Mouse (Mus musculus) frontal cortex, postnatal 36 days (tissue): ENCODE results near the gene D11Wsu47e.
"Not testable (repeated sequence)": the region's sequence is repeated elsewhere in the genome, so short reads cannot be mapped to it uniquely, and the experiment has no call there.

Experiments
- DNase-seq, 2 experiments: peaks; one replicate each; pipeline ENCODE4 v3.0.0; 2022; ENCODE audit warnings: low spot score in 2 of 2

D11Wsu47e gene

GRCm38 (mm10) chr11:113683957-113684706 is at the start of gene D11Wsu47e, which contains the start of gene Fam104a:
D11Wsu47e (plus strand) TSS chr11:113684412.
Fam104a (minus strand) TSS chr11:113684155.
- DNase-seq: peak; percentile 95 to 96

GRCm38 (mm10) chr11:113634699-113635121 is 49.5 kb upstream of the D11Wsu47e start:
- no peak for DNase-seq

- DNase-seq: no peak
These were observed 45.5 kb upstream of the D11Wsu47e start for GRCm38 (mm10) chr11:113638680-113639079.

- DNase-seq: no peak
These were observed 39.0 kb upstream of the D11Wsu47e start for GRCm38 (mm10) chr11:113645181-113645580.

- peak; percentile 81 to 82 for DNase-seq
These were observed 36.1 kb upstream of the D11Wsu47e start for GRCm38 (mm10) chr11:113648152-113648551.

- DNase-seq: peak in 1 of 2 experiments; percentile 43
These were observed 35.4 kb upstream of the D11Wsu47e start, which contains the start of gene Cog1 for GRCm38 (mm10) chr11:113648690-113649352. Cog1 (plus strand) TSS chr11:113649169.

- DNase-seq: peak; percentile 48 to 62
These were observed 34.6 kb upstream of the D11Wsu47e start, which contains the start of gene Slc39a11 for GRCm38 (mm10) chr11:113649353-113650210. Slc39a11 (minus strand) TSS chr11:113650079.

GRCm38 (mm10) chr11:113651206-113651906 is 32.9 kb upstream of the D11Wsu47e start:
- no peak for DNase-seq

- no peak for DNase-seq
These were observed 32.3 kb upstream of the D11Wsu47e start for GRCm38 (mm10) chr11:113651907-113652273.

- no peak for DNase-seq
These were observed 31.7 kb upstream of the D11Wsu47e start for GRCm38 (mm10) chr11:113652516-113652915.

GRCm38 (mm10) chr11:113654105-113654504 is 30.1 kb upstream of the D11Wsu47e start:
- DNase-seq: peak in 1 of 2 experiments; percentile 29

- DNase-seq: peak; percentile 50 to 74
These were observed 29.5 kb upstream of the D11Wsu47e start for GRCm38 (mm10) chr11:113654561-113655270.

- DNase-seq: no peak
These were observed 27.7 kb upstream of the D11Wsu47e start for GRCm38 (mm10) chr11:113656511-113656932.

GRCm38 (mm10) chr11:113657221-113657620 is 27.0 kb upstream of the D11Wsu47e start:
- no peak for DNase-seq

- DNase-seq: no peak
These were observed 25.9 kb upstream of the D11Wsu47e start for GRCm38 (mm10) chr11:113658319-113658718.

GRCm38 (mm10) chr11:113658763-113659162 is 25.4 kb upstream of the D11Wsu47e start:
- DNase-seq: no peak

- not testable (repeated sequence) for DNase-seq
These were observed 24.0 kb upstream of the D11Wsu47e start for GRCm38 (mm10) chr11:113660213-113660612.

- DNase-seq: no peak
These were observed 23.3 kb upstream of the D11Wsu47e start for GRCm38 (mm10) chr11:113660940-113661339.

GRCm38 (mm10) chr11:113661835-113662351 is 22.3 kb upstream of the D11Wsu47e start:
- DNase-seq: no peak

- DNase-seq: no peak
These were observed 19.9 kb upstream of the D11Wsu47e start for GRCm38 (mm10) chr11:113664279-113664678.
